Mouse (Mus musculus): Measurements from ENCODE around the gene Dlg2. TPM values are rescaled to one million over a fixed set of nuclear protein-coding genes. Genes with fewer than 3 reads are reported as not detected.

The Dlg2 gene
- polyA plus RNA-seq, 1 experiment from 2014 or later = 2.3 TPM

- Histone ChIP-seq H3K4me1 (replicated peaks) (peaks cover 10% of the 10 kb centered on the region), H3K27ac (peak within 1 kb of the TSS; percentile 95), H3K27me3 (0 out of 2 replicates have a peak, but pooled peaks cover 4% of the 10 kb centered on the region), H3K9me3 (no peaks in the 10 kb centered on the region), H3K9ac (replicated peaks) (peak within 1 kb of the TSS; percentile 74), H3K36me3 (peaks cover 25% of the 10 kb centered on the region), H3K4me2 (peak within 1 kb of the TSS; percentile 66), H3K4me3 (replicated peaks) (peak within 1 kb of the TSS; percentile 72)
- peak; percentile 98 for ATAC-seq (ENCODE audit: insufficient number of reproducible peaks, insufficient read depth, low FRiP score, low TSS enrichment, low read depth)
- WGBS = under 1% methylated on average over 41 of the region's 41 CpGs
These were observed 19.5 kb upstream of the Dlg2 start, which contains the start of gene Tmem126a for GRCm38 (mm10) chr7:90456845-90457468. Tmem126a (minus strand) TSS chr7:90457229.

GRCm38 (mm10) chr7:90457517-90457916, 19.0 kb upstream of the Dlg2 start:
- Histone ChIP-seq H3K4me3 (replicated peaks) (peak overlapping the region; percentile 72), H3K27me3 (0 out of 2 replicates have a peak, but pooled peaks cover 4% of the 10 kb centered on the region), H3K36me3 (peaks cover 21% of the 10 kb centered on the region), H3K4me1 (replicated peaks) (peaks cover 10% of the 10 kb centered on the region), H3K4me2 (peak overlapping the region; percentile 66), H3K9ac (replicated peaks) (peak overlapping the region; percentile 74), H3K27ac (peak overlapping the region; percentile 95), H3K9me3 (no peaks in the 10 kb centered on the region)
- ATAC-seq (ENCODE audit: insufficient number of reproducible peaks, insufficient read depth, low FRiP score, low TSS enrichment, low read depth) = peak; percentile 50; the same call in 1 of the 2 replicates
- WGBS = 12% methylated on average over 10 of the region's 10 CpGs

- Histone ChIP-seq H3K9ac (replicated peaks) (no peak overlapping the region), H3K9me3 (no peaks in the 10 kb centered on the region), H3K27me3 (0 out of 2 replicates have a peak, but pooled peaks cover 4% of the 10 kb centered on the region), H3K36me3 (no peaks in the 10 kb centered on the region), H3K27ac (no peak overlapping the region), H3K4me3 (replicated peaks) (no peak overlapping the region), H3K4me1 (replicated peaks) (peaks cover 10% of the 10 kb centered on the region), H3K4me2 (no peak overlapping the region)
- WGBS = 60% methylated on average over 10 of the region's 10 CpGs
- no peak for ATAC-seq (ENCODE audit: insufficient number of reproducible peaks, insufficient read depth, low FRiP score, low TSS enrichment, low read depth)
These were observed 16.1 kb upstream of the Dlg2 start for GRCm38 (mm10) chr7:90460330-90460729.

- Histone ChIP-seq H3K27ac (no peak overlapping the region), H3K4me2 (no peak overlapping the region), H3K9me3 (no peaks in the 10 kb centered on the region), H3K36me3 (no peaks in the 10 kb centered on the region), H3K4me3 (replicated peaks) (no peak overlapping the region), H3K4me1 (replicated peaks) (peaks cover 5% of the 10 kb centered on the region), H3K9ac (replicated peaks) (no peak overlapping the region), H3K27me3 (0 out of 2 replicates have a peak, but pooled peaks cover 4% of the 10 kb centered on the region)
- WGBS = 21% methylated on average over 14 of the region's 14 CpGs
- no peak for ATAC-seq (ENCODE audit: insufficient number of reproducible peaks, insufficient read depth, low FRiP score, low TSS enrichment, low read depth)
These were observed 15.5 kb upstream of the Dlg2 start for GRCm38 (mm10) chr7:90460930-90461329.

GRCm38 (mm10) chr7:90461441-90461840, 15.0 kb upstream of the Dlg2 start:
- WGBS = 92% methylated on average over 5 of the region's 5 CpGs
- ATAC-seq (ENCODE audit: insufficient number of reproducible peaks, insufficient read depth, low FRiP score, low TSS enrichment, low read depth) = no peak
- no peak overlapping the region for H3K9ac ChIP-seq (replicated peaks)
- H3K9me3 ChIP-seq = no peaks in the 10 kb centered on the region
- no peaks in the 10 kb centered on the region for H3K36me3 ChIP-seq
- 0 out of 2 replicates have a peak, but pooled peaks cover 4% of the 10 kb centered on the region for H3K27me3 ChIP-seq
- no peak overlapping the region for H3K27ac ChIP-seq
- peaks cover under 1% of the 10 kb centered on the region; the same call in 1 of the 2 replicates for H3K4me1 ChIP-seq (replicated peaks)
- no peak overlapping the region for H3K4me3 ChIP-seq (replicated peaks)
- H3K4me2 ChIP-seq = no peak overlapping the region

GRCm38 (mm10) chr7:90473511-90473910, 3.0 kb upstream of the Dlg2 start:
- no peak overlapping the region for H3K4me3 ChIP-seq (replicated peaks)
- H3K27ac ChIP-seq = no peak overlapping the region
- no peaks in the 10 kb centered on the region for H3K9me3 ChIP-seq
- peaks cover 17% of the 10 kb centered on the region for H3K36me3 ChIP-seq
- no peak overlapping the region for H3K9ac ChIP-seq (replicated peaks)
- peaks cover 8% of the 10 kb centered on the region for H3K4me1 ChIP-seq (replicated peaks)
- 73% methylated on average over 2 of the region's 2 CpGs for WGBS
- peaks cover 9% of the 10 kb centered on the region for H3K27me3 ChIP-seq
- no peak for ATAC-seq (ENCODE audit: insufficient number of reproducible peaks, insufficient read depth, low FRiP score, low TSS enrichment, low read depth)
- H3K4me2 ChIP-seq = no peak overlapping the region

- H3K27me3 ChIP-seq = peaks cover 9% of the 10 kb centered on the region
- H3K36me3 ChIP-seq = no peaks in the 10 kb centered on the region
- ATAC-seq (ENCODE audit: insufficient number of reproducible peaks, insufficient read depth, low FRiP score, low TSS enrichment, low read depth) = peak; percentile 100
- peak within 1 kb of the TSS; percentile 63 for H3K9ac ChIP-seq (replicated peaks)
- peak within 1 kb of the TSS; percentile 56 for H3K27ac ChIP-seq
- H3K9me3 ChIP-seq = no peaks in the 10 kb centered on the region
- under 1% methylated on average over 36 of the region's 36 CpGs for WGBS
- H3K4me2 ChIP-seq = peak within 1 kb of the TSS; percentile 87
- peak within 1 kb of the TSS; percentile 58 for H3K4me3 ChIP-seq (replicated peaks)
- H3K4me1 ChIP-seq (replicated peaks) = peaks cover 8% of the 10 kb centered on the region
These were observed 619 bp upstream of the Dlg2 start, which contains the start of gene Tmem126b for GRCm38 (mm10) chr7:90475793-90476312. Tmem126b (minus strand) TSS chr7:90476001.

GRCm38 (mm10) chr7:90482607-90483006, 6.1 kb downstream of the Dlg2 start:
- no peak for ATAC-seq (ENCODE audit: insufficient number of reproducible peaks, insufficient read depth, low FRiP score, low TSS enrichment, low read depth)
- Histone ChIP-seq H3K27me3 (peaks cover 1% of the 10 kb centered on the region), H3K27ac (no peak overlapping the region), H3K36me3 (no peaks in the 10 kb centered on the region), H3K4me1 (replicated peaks) (no peaks in the 10 kb centered on the region), H3K4me3 (replicated peaks) (no peak overlapping the region), H3K9ac (replicated peaks) (no peak overlapping the region), H3K4me2 (no peak overlapping the region), H3K9me3 (no peaks in the 10 kb centered on the region)
- 93% methylated on average over 2 of the region's 2 CpGs for WGBS

GRCm38 (mm10) chr7:90508124-90508523, 31.7 kb downstream of the Dlg2 start:
- no peak for ATAC-seq (ENCODE audit: insufficient number of reproducible peaks, insufficient read depth, low FRiP score, low TSS enrichment, low read depth)
- H3K27ac ChIP-seq = no peak overlapping the region
- no peaks in the 10 kb centered on the region for H3K27me3 ChIP-seq
- H3K4me2 ChIP-seq = no peak overlapping the region
- no peaks in the 10 kb centered on the region for H3K36me3 ChIP-seq
- H3K4me1 ChIP-seq (replicated peaks) = no peaks in the 10 kb centered on the region
- H3K4me3 ChIP-seq (replicated peaks) = no peak overlapping the region
- no peaks in the 10 kb centered on the region for H3K9me3 ChIP-seq
- WGBS = 71% methylated on average over 3 of the region's 3 CpGs
- no peak overlapping the region for H3K9ac ChIP-seq (replicated peaks)

GRCm38 (mm10) chr7:90512293-90512692, 35.8 kb downstream of the Dlg2 start:
- H3K4me1 ChIP-seq (replicated peaks) = no peaks in the 10 kb centered on the region
- no peak overlapping the region for H3K9ac ChIP-seq (replicated peaks)
- H3K4me3 ChIP-seq (replicated peaks) = no peak overlapping the region
- no peaks in the 10 kb centered on the region for H3K36me3 ChIP-seq
- no peaks in the 10 kb centered on the region for H3K9me3 ChIP-seq
- H3K27me3 ChIP-seq = no peaks in the 10 kb centered on the region
- H3K4me2 ChIP-seq = no peak overlapping the region
- ATAC-seq (ENCODE audit: insufficient number of reproducible peaks, insufficient read depth, low FRiP score, low TSS enrichment, low read depth) = no peak
- H3K27ac ChIP-seq = no peak overlapping the region

- H3K4me3 ChIP-seq (replicated peaks) = no peak overlapping the region
- no peaks in the 10 kb centered on the region for H3K27me3 ChIP-seq
- H3K27ac ChIP-seq = no peak overlapping the region
- no peaks in the 10 kb centered on the region for H3K9me3 ChIP-seq
- H3K9ac ChIP-seq (replicated peaks) = no peak overlapping the region
- 62% methylated on average over 9 of the region's 9 CpGs for WGBS
- H3K4me2 ChIP-seq = no peak overlapping the region
- H3K36me3 ChIP-seq = no peaks in the 10 kb centered on the region
- no peaks in the 10 kb centered on the region for H3K4me1 ChIP-seq (replicated peaks)
- ATAC-seq (ENCODE audit: insufficient number of reproducible peaks, insufficient read depth, low FRiP score, low TSS enrichment, low read depth) = no peak
These were observed 63.3 kb downstream of the Dlg2 start for GRCm38 (mm10) chr7:90539481-90540402.
